Mouse (Mus musculus) limb, embryonic 14.5 days (tissue): ENCODE data around the gene Peak1. TPM values are rescaled to one million over a fixed set of nuclear protein-coding genes. Genes with fewer than 3 reads are reported as not detected.

Experiments used
- ATAC-seq: fragments of 200-750 bp; cut with Nextera tagmentation; 2 replicates; pipeline ENCODE4 v1.8.0; 2017; ENCODE audit warnings: low read depth, moderate number of reproducible peaks, moderate TSS enrichment; ENCODE audit not compliant: low FRiP score
- DNase-seq: peaks from one replicate; pipeline ENCODE4 v3.0.0-alpha.2; 2015; ENCODE audit warnings: low spot score
- H3K27ac ChIP-seq: fragments of 300-500 bp; sonication (generic); replicated peaks from 2 replicates; pipeline ENCODE4 v1.5.1; 2014; ENCODE audit warnings: low read depth, mild to moderate bottlenecking, low read length, moderate library complexity, mixed read lengths
- H3K27me3 ChIP-seq: fragments of 300-500 bp; sonication (generic); 2 replicates; pipeline ENCODE4 v1.6.1; 2014; ENCODE audit warnings: low read length, mixed read lengths; ENCODE audit not compliant: control insufficient read depth, insufficient read depth
- H3K36me3 ChIP-seq: fragments of 300-500 bp; sonication (generic); 2 replicates; pipeline ENCODE4 v1.6.1; 2014; ENCODE audit warnings: mild to moderate bottlenecking, low read length, moderate library complexity, mixed read lengths; ENCODE audit not compliant: control insufficient read depth, insufficient read depth
- H3K4me1 ChIP-seq: fragments of 300-500 bp; sonication (generic); 2 replicates; pipeline ENCODE4 v1.6.1; 2014; ENCODE audit warnings: antibody characterized with exemption, low read length, mixed read lengths; ENCODE audit not compliant: control insufficient read depth, insufficient read depth
- H3K4me2 ChIP-seq: fragments of 300-500 bp; sonication (generic); replicated peaks from 2 replicates; pipeline ENCODE4 v1.6.1; 2014; ENCODE audit warnings: low read depth, mild to moderate bottlenecking, low read length, moderate library complexity; ENCODE audit not compliant: severe bottlenecking
- H3K4me3 ChIP-seq: fragments of 300-500 bp; sonication (generic); replicated peaks from 2 replicates; pipeline ENCODE4 v1.5.1; 2014; ENCODE audit warnings: low read length
- H3K9ac ChIP-seq: fragments of 300-500 bp; sonication (generic); 2 replicates; pipeline ENCODE4 v1.6.1; 2014; ENCODE audit warnings: mild to moderate bottlenecking, low read depth, low read length, moderate library complexity; ENCODE audit not compliant: severe bottlenecking
- H3K9me3 ChIP-seq: fragments of 300-500 bp; sonication (generic); 2 replicates; pipeline ENCODE4 v1.6.1; 2016; ENCODE audit warnings: low read length; ENCODE audit not compliant: control insufficient read depth
- POLR2A ChIP-seq: fragments of 200-500 bp; IDR thresholded peaks from 2 replicates; pipeline ENCODE4 v1.8.0; 2012; ENCODE audit warnings: inconsistent platforms, mild to moderate bottlenecking, moderate library complexity, borderline replicate concordance; ENCODE audit not compliant: insufficient read depth, insufficient read length; ENCODE audit errors: extremely low read depth
- WGBS: fragments of 180-500 bp; shearing (Covaris S2); extraction: QIAGEN DNeasy Blood & Tissue Kit; methylation state at CpG from one replicate; pipeline ENCODE4 v1.1.7; 2014; 5-methylcytosine and 5-hydroxymethylcytosine counted together
- polyA plus RNA-seq, 2 experiments: library from polyadenylated mRNA; depleted of rRNA in 1 of 2; stranded (reverse) in 1 of 2; unstranded in 1 of 2; fragments of >200 nt; fragmentation: Nextera tagmentation in 1 of 2; extraction: Ambion mirVana in 1 of 2; gene quantifications; 2 replicates each; pipeline versions ENCODE4 v1.2.1 to v1.2.3; 2012 to 2014

Gene Peak1
- polyA plus RNA-seq, 2 experiments, result 11.5 to 18.3 TPM

GRCm38 (mm10) chr9:56325725-56326124 lies 92.1 kb downstream of the Peak1 start:
- no peak for DNase-seq
- Histone ChIP-seq H3K4me2 (no peak overlapping the region), H3K27ac (no peak overlapping the region), H3K27me3 (no peaks in the 10 kb centered on the region), H3K9ac (no peak overlapping the region), H3K4me1 (0 out of 2 replicates have a peak, but pooled peaks cover 6% of the 10 kb centered on the region), H3K36me3 (no peaks in the 10 kb centered on the region), H3K9me3 (no peaks in the 10 kb centered on the region), H3K4me3 (no peak overlapping the region)
- TF ChIP-seq POLR2A, result no peak
- ATAC-seq, result no peak
- 87% methylated on average over 5 of the region's 5 CpGs for WGBS

- Histone ChIP-seq H3K4me1 (0 out of 2 replicates have a peak, but pooled peaks cover 6% of the 10 kb centered on the region), H3K36me3 (no peaks in the 10 kb centered on the region), H3K27ac (0 out of 2 replicates have a peak overlapping the region, but pooled peaks have one; percentile 55), H3K4me2 (peak overlapping the region; percentile 40), H3K9ac (peak overlapping the region; percentile 38), H3K27me3 (no peaks in the 10 kb centered on the region), H3K9me3 (no peaks in the 10 kb centered on the region), H3K4me3 (peak overlapping the region; percentile 18; the same call in 1 of the 2 replicates)
- ATAC-seq (peak; percentile 30; the same call in 1 of the 2 replicates), DNase-seq (peak; percentile 47)
- WGBS, result 28% methylated on average over 16 of the region's 16 CpGs
- no peak for TF ChIP-seq POLR2A
Measured at GRCm38 (mm10) chr9:56324576-56325355, 93.1 kb downstream of the Peak1 start.

GRCm38 (mm10) chr9:56321291-56321690 lies 96.6 kb downstream of the Peak1 start:
- ATAC-seq (no peak), DNase-seq (no peak)
- Histone ChIP-seq H3K9ac (no peak overlapping the region), H3K9me3 (no peaks in the 10 kb centered on the region), H3K4me1 (0 out of 2 replicates have a peak, but pooled peaks cover 6% of the 10 kb centered on the region), H3K36me3 (no peaks in the 10 kb centered on the region), H3K4me2 (no peak overlapping the region), H3K27ac (no peak overlapping the region), H3K4me3 (no peak overlapping the region), H3K27me3 (no peaks in the 10 kb centered on the region)
- TF ChIP-seq POLR2A, result no peak
- WGBS, result 75% methylated on average over 2 of the region's 2 CpGs

GRCm38 (mm10) chr9:56314326-56314725 lies 103.5 kb downstream of the Peak1 start:
- H3K4me1 ChIP-seq, result no peaks in the 10 kb centered on the region
- H3K27me3 ChIP-seq, result no peaks in the 10 kb centered on the region
- H3K9me3 ChIP-seq, result no peaks in the 10 kb centered on the region
- no peak for DNase-seq
- H3K36me3 ChIP-seq, result no peaks in the 10 kb centered on the region
- ATAC-seq, result no peak
- H3K4me2 ChIP-seq, result no peak overlapping the region
- no peak overlapping the region for H3K9ac ChIP-seq
- H3K4me3 ChIP-seq, result no peak overlapping the region
- no peak for TF ChIP-seq POLR2A
- H3K27ac ChIP-seq, result no peak overlapping the region
- WGBS, result 85% methylated on average over 3 of the region's 3 CpGs

GRCm38 (mm10) chr9:56309079-56309478 lies 108.8 kb downstream of the Peak1 start:
- H3K4me1 ChIP-seq, result no peaks in the 10 kb centered on the region
- no peak for ATAC-seq
- no peaks in the 10 kb centered on the region for H3K27me3 ChIP-seq
- no peak overlapping the region for H3K27ac ChIP-seq
- no peak overlapping the region for H3K4me3 ChIP-seq
- no peak for DNase-seq
- H3K36me3 ChIP-seq, result no peaks in the 10 kb centered on the region
- no peak for TF ChIP-seq POLR2A
- H3K4me2 ChIP-seq, result no peak overlapping the region
- WGBS, result 68% methylated on average over 2 of the region's 2 CpGs
- H3K9me3 ChIP-seq, result no peaks in the 10 kb centered on the region
- no peak overlapping the region for H3K9ac ChIP-seq
